Mouse (Mus musculus) gastrocnemius, adult 18-20 months (tissue): ENCODE measurements around the gene Olfr13. TPM values are rescaled to one million over a fixed set of nuclear protein-coding genes. Genes with fewer than 3 reads are reported as not detected.
"Not testable (repeated sequence)": the region's sequence is repeated elsewhere in the genome, so short reads cannot be mapped to it uniquely, and the experiment has no call there.

Source experiments
- DNase-seq: peaks from one replicate; pipeline ENCODE4 v3.0.0; 2021; ENCODE audit warnings: low spot score
- long read RNA-seq, 2 experiments: library from polyadenylated mRNA; stranded (forward); transcript quantifications; one replicate each; pipeline ENCODE4 v2.0.0; 2021
- total RNA-seq, 2 experiments: library from RNA; stranded (reverse); gene quantifications; 2 replicates each; pipeline ENCODE4 v1.2.3; 2021

The Olfr13 gene
- not detected for total RNA-seq
- long read RNA-seq, experiment 1, result 0 reads
- long read RNA-seq, experiment 2, result 0 reads

- no peak for DNase-seq
Observed at GRCm38 (mm10) chr6:43171840-43172239, at the start of gene Olfr13. Gene Olfr13, plus strand, starts transcription at chr6:43172140.

- not testable (repeated sequence) for DNase-seq
Observed at GRCm38 (mm10) chr6:43146267-43146666, 25.7 kb upstream of the Olfr13 start, which contains the start of gene Olfr237-ps1. Gene Olfr237-ps1, plus strand, starts transcription at chr6:43146567.

- DNase-seq, result no peak
Observed at GRCm38 (mm10) chr6:43159502-43159901, 12.4 kb upstream of the Olfr13 start.

GRCm38 (mm10) chr6:43162982-43163381 lies 9.0 kb upstream of the Olfr13 start, which contains the start of gene Olfr437:
Gene Olfr437, plus strand, starts transcription at chr6:43163282.
- no peak for DNase-seq

GRCm38 (mm10) chr6:43167246-43167645 lies 4.7 kb upstream of the Olfr13 start:
- DNase-seq, result no peak

GRCm38 (mm10) chr6:43178129-43178528 lies 6.2 kb downstream of the Olfr13 start:
- DNase-seq, result no peak

- DNase-seq, result no peak
Observed at GRCm38 (mm10) chr6:43178584-43179501, 6.9 kb downstream of the Olfr13 start.

GRCm38 (mm10) chr6:43190986-43191385 lies 19.0 kb downstream of the Olfr13 start:
- DNase-seq, result no peak

- DNase-seq, result no peak
Observed at GRCm38 (mm10) chr6:43196781-43197180, 24.8 kb downstream of the Olfr13 start, which contains the start of gene Olfr435. Gene Olfr435, plus strand, starts transcription at chr6:43197146.

- no peak for DNase-seq
Observed at GRCm38 (mm10) chr6:43198094-43198493, 26.2 kb downstream of the Olfr13 start.

GRCm38 (mm10) chr6:43202786-43203185 lies 30.8 kb downstream of the Olfr13 start:
- no peak for DNase-seq

GRCm38 (mm10) chr6:43205355-43205754 lies 33.4 kb downstream of the Olfr13 start:
- DNase-seq, result no peak

GRCm38 (mm10) chr6:43212873-43213272 lies 40.9 kb downstream of the Olfr13 start, which contains the start of gene Olfr434:
Gene Olfr434, plus strand, starts transcription at chr6:43213021.
- DNase-seq, result not testable (repeated sequence)

Other genes with a start within 250 kb of the Olfr13 start
- not detected for gene Olfr444, start 223.1 kb upstream of the Olfr13 start, total RNA-seq
- not detected for gene Olfr441, start 65.8 kb upstream of the Olfr13 start, total RNA-seq
- gene Olfr237-ps1, start 25.6 kb upstream of the Olfr13 start, total RNA-seq, result not detected
- gene Olfr437, start 8.9 kb upstream of the Olfr13 start, total RNA-seq, result not detected
- gene Olfr435, start 25.0 kb downstream of the Olfr13 start, total RNA-seq, result not detected
- gene Olfr434, start 40.9 kb downstream of the Olfr13 start, total RNA-seq, result not detected
- gene Olfr47, start 59.4 kb downstream of the Olfr13 start, total RNA-seq, result not detected
- 1 to 10 TPM; 2.9 to 3.0 TPM for gene Arhgef5, start 93.4 kb downstream of the Olfr13 start, total RNA-seq
- not detected for gene Nobox, start 137.4 kb downstream of the Olfr13 start, total RNA-seq